Mouse (Mus musculus): ENCODE measurements around the gene Trmt112. TPM values are rescaled to one million over a fixed set of nuclear protein-coding genes. Genes with fewer than 3 reads are reported as not detected.
A peak's percentile ranks its signal among the peaks of the same experiment; 100 is the strongest.

Trmt112 gene
- total and polyA plus RNA-seq, 3 experiments = 32.0 to 67.9 (median 38.5) TPM

DNA sequence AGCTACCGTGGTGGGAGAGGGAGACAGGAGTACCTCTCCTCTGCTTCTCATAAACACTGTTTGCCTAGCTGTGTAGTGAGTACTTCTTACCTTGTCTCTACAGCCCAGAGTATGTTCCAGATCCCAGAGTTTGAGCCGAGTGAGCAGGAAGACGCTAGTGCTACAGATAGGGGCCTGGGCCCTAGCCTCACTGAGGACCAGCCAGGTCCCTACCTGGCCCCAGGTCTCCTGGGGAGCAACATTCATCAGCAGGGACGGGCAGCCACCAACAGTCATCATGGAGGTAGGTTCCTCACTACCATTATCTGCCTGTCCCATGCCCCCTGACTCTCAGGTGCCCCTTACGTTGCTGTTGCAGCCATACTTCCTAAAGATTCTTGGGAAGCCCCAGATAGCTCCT, 33.3 kb downstream of the Trmt112 start:
- Histone ChIP-seq H3K36me3 (ENCODE audit: control insufficient read depth, insufficient read depth, low read length) (no peaks in the 10 kb centered on the region), H3K9ac (ENCODE audit: low read depth, low read length) (peak overlapping the region; percentile 65), H3K4me1 (ENCODE audit: control insufficient read depth, insufficient read depth, low read length) (peaks cover 3% of the 10 kb centered on the region), H3K4me3 (peak overlapping the region; percentile 80), H3K27ac (peak overlapping the region; percentile 84), H3K79me2 (replicated peaks; ENCODE audit: control insufficient read depth, insufficient read depth, low read length) (no peaks in the 10 kb centered on the region), H3K27me3 (ENCODE audit: control insufficient read depth, insufficient read depth, low read length) (no peaks in the 10 kb centered on the region)
- 25% methylated on average over 5 of the region's 5 CpGs for WGBS
- intact Hi-C loops (cut with DNase I) = loop anchor here (1.0 to 5.0 kb wide), 2 partner anchors 9 to 35 kb away; partner anchors contain the start of gene Plcb3
- TF ChIP-seq CTCF (IDR thresholded peaks at IDR 0.05) (no peak), EP300 (IDR thresholded peaks at IDR 0.05; ENCODE audit: insufficient read depth, low read depth, low read length) (no peak), POLR2A (IDR thresholded peaks at IDR 0.05; ENCODE audit: insufficient read depth, low read depth, low read length) (no peak)
- DNase-seq = no peak

DNA sequence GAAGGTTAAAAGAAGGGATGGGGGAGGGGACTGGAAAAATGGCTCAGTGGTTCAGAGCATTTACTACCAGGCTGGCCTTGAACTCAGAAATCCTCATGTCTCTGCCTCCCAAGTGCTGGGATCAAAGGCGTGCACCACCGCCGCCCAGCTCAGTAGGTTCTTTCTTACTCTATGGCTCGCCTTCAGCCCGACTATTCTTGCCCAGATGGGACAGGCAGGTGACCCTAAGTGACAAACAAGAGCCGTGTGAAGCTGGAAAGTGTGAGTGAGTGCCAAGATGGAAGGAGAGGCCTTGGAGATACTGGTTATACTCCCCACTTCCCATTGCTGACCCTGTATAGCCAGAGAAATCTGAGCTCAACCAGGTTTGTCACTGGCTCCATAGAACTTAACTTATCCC, 34.2 kb downstream of the Trmt112 start:
- TF ChIP-seq POLR2A (IDR thresholded peaks at IDR 0.05; ENCODE audit: insufficient read depth, low read depth, low read length) (no peak), CTCF (IDR thresholded peaks at IDR 0.05) (no peak), EP300 (IDR thresholded peaks at IDR 0.05; ENCODE audit: insufficient read depth, low read depth, low read length) (no peak)
- H3K4me1 ChIP-seq (ENCODE audit: control insufficient read depth, insufficient read depth, low read length) = peaks cover 3% of the 10 kb centered on the region
- 93% methylated on average over 6 of the region's 6 CpGs for whole genome bisulfite sequencing
- no peak overlapping the region for H3K9ac ChIP-seq (ENCODE audit: low read depth, low read length)
- no peaks in the 10 kb centered on the region for H3K79me2 ChIP-seq (replicated peaks; ENCODE audit: control insufficient read depth, insufficient read depth, low read length)
- H3K4me3 ChIP-seq = no peak overlapping the region
- intact Hi-C loops (cut with DNase I) = loop anchor here (5.0 kb wide), 1 partner anchor 34 kb away; the partner anchor contains the start of gene Plcb3
- DNase-seq = no peak
- no peak overlapping the region for H3K27ac ChIP-seq
- no peaks in the 10 kb centered on the region for H3K36me3 ChIP-seq (ENCODE audit: control insufficient read depth, insufficient read depth, low read length)
- H3K27me3 ChIP-seq (ENCODE audit: control insufficient read depth, insufficient read depth, low read length) = no peaks in the 10 kb centered on the region

DNA sequence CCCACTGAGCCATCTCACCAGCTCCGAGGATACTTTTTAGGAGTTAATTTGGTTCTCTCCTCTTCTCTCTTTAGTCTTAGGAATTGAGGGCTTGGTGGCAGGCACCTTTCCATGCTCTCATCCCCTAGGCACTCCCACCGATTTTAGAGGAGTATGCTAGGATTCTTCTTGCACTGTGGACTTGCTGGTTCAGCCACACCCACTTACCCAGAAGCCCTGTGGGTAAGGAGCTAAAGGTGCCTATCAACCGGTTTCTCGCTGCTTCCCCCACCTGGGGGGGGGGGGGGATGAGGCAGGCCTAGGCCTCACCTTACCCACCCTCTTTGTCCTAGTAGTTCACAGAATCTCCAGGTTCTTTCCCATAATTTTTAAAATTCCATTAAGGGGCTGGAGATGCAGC, 38.2 kb downstream of the Trmt112 start:
- Histone ChIP-seq H3K27ac (no peak overlapping the region), H3K4me3 (no peak overlapping the region)
- intact Hi-C loops (cut with DNase I) = no loop called here

DNA sequence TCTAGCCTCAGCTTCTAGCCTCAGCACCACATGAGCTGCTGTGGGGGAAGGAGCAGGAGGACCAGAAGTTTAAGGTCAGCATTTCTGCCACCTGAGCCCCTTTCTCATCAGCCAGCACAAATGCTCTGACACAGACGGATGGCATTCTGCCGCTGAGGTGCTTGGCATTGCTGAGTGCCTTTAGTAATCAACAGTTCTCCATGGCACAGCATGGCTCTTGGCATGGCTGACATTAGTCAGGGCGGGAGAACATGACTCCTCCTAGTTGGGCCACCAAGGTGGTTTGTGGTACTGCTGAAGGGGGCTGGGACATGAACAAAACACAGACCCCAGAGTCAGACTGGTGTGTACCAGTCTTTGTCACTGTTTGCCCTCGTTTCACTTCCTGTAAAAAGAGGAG, 38.7 kb downstream of the Trmt112 start:
- no peak overlapping the region for H3K27ac ChIP-seq
- H3K4me3 ChIP-seq = no peak overlapping the region
- TF ChIP-seq EP300 (IDR thresholded peaks at IDR 0.05; ENCODE audit: insufficient read depth, low read depth, low read length) (no peak), POLR2A (IDR thresholded peaks at IDR 0.05; ENCODE audit: insufficient read depth, low read depth, low read length) (no peak), CTCF (IDR thresholded peaks at IDR 0.05) (no peak)
- H3K27me3 ChIP-seq (ENCODE audit: control insufficient read depth, insufficient read depth, low read length) = no peaks in the 10 kb centered on the region
- no peaks in the 10 kb centered on the region for H3K36me3 ChIP-seq (ENCODE audit: control insufficient read depth, insufficient read depth, low read length)
- H3K79me2 ChIP-seq (replicated peaks; ENCODE audit: control insufficient read depth, insufficient read depth, low read length) = no peaks in the 10 kb centered on the region
- intact Hi-C loops (cut with DNase I) = no loop called here
- H3K4me1 ChIP-seq (ENCODE audit: control insufficient read depth, insufficient read depth, low read length) = peaks cover 7% of the 10 kb centered on the region
- H3K9ac ChIP-seq (ENCODE audit: low read depth, low read length) = no peak overlapping the region
- no peak for DNase-seq
- WGBS = 70% methylated on average over 4 of the region's 4 CpGs

More for the DNA sequence above, 38.2 kb downstream of the Trmt112 start:
- no peaks in the 10 kb centered on the region for H3K79me2 ChIP-seq (replicated peaks; ENCODE audit: control insufficient read depth, insufficient read depth, low read length)
- peaks cover 6% of the 10 kb centered on the region for H3K4me1 ChIP-seq (ENCODE audit: control insufficient read depth, insufficient read depth, low read length)
- 64% methylated on average over 4 of the region's 4 CpGs for WGBS
- H3K27me3 ChIP-seq (ENCODE audit: control insufficient read depth, insufficient read depth, low read length) = no peaks in the 10 kb centered on the region
- no peaks in the 10 kb centered on the region for H3K36me3 ChIP-seq (ENCODE audit: control insufficient read depth, insufficient read depth, low read length)
- H3K9ac ChIP-seq (ENCODE audit: low read depth, low read length) = no peak overlapping the region
- TF ChIP-seq POLR2A (IDR thresholded peaks at IDR 0.05; ENCODE audit: insufficient read depth, low read depth, low read length) = no peak
- TF ChIP-seq CTCF (IDR thresholded peaks at IDR 0.05) = no peak
- TF ChIP-seq EP300 (IDR thresholded peaks at IDR 0.05; ENCODE audit: insufficient read depth, low read depth, low read length) = no peak
- no peak for DNase-seq

DNA sequence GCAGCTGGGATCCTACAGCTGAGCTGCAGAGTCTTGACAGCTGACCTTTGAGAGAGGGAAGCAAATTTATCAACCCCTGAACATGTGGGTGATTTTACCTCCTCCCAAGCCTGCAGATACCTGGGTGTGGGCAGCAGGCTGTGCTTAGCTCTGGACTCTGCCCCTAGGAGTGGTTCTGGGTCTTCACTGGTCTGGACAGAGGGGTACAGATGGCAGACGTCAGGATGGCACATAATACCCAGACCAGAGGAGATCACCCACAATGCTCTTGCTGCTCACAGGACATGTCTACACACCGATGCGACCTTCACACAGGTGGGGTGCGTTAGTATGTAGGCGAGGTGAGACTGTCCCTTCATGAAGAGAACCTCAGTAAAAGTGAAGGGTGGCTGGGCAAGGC, 40.0 kb downstream of the Trmt112 start:
- no peak for DNase-seq
- TF ChIP-seq CTCF (IDR thresholded peaks at IDR 0.05) = no peak
- no peak for TF ChIP-seq EP300 (IDR thresholded peaks at IDR 0.05; ENCODE audit: insufficient read depth, low read depth, low read length)
- TF ChIP-seq POLR2A (IDR thresholded peaks at IDR 0.05; ENCODE audit: insufficient read depth, low read depth, low read length) = no peak
- intact Hi-C loops (cut with DNase I) = no loop called here
- Histone ChIP-seq H3K36me3 (ENCODE audit: control insufficient read depth, insufficient read depth, low read length) (no peaks in the 10 kb centered on the region), H3K79me2 (replicated peaks; ENCODE audit: control insufficient read depth, insufficient read depth, low read length) (no peaks in the 10 kb centered on the region), H3K4me1 (ENCODE audit: control insufficient read depth, insufficient read depth, low read length) (peaks cover 7% of the 10 kb centered on the region), H3K9ac (ENCODE audit: low read depth, low read length) (no peak overlapping the region), H3K27me3 (ENCODE audit: control insufficient read depth, insufficient read depth, low read length) (no peaks in the 10 kb centered on the region), H3K27ac (no peak overlapping the region), H3K4me3 (no peak overlapping the region)
- 88% methylated on average over 5 of the region's 5 CpGs for WGBS

DNA sequence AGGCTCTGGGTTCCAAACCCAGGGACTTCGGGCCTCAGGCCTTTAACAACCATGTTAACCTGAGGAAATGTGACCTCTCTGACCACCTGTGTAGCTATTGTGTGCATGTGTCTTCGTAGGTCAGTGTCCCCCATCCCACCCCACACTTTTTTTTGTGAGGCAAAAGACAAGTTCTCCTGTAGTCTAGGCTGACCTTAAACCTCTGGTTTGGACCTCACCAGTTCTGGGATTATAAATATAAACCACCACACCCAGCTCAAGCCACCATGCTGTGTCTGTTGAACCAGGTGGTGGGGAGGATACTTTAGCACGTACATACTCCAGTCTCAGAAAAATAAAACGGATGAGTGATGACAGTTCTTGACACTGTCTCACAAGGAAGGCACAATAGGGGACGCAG, 40.5 kb downstream of the Trmt112 start:
- intact Hi-C loops (cut with DNase I) = no loop called here
- no peak overlapping the region; the same call in 1 of the 2 replicates for H3K27ac ChIP-seq
- no peaks in the 10 kb centered on the region for H3K79me2 ChIP-seq (replicated peaks; ENCODE audit: control insufficient read depth, insufficient read depth, low read length)
- WGBS = 55% methylated on average over 5 of the region's 5 CpGs
- no peak overlapping the region for H3K4me3 ChIP-seq
- no peak overlapping the region for H3K9ac ChIP-seq (ENCODE audit: low read depth, low read length)
- TF ChIP-seq CTCF (IDR thresholded peaks at IDR 0.05) (no peak), EP300 (IDR thresholded peaks at IDR 0.05; ENCODE audit: insufficient read depth, low read depth, low read length) (no peak), POLR2A (IDR thresholded peaks at IDR 0.05; ENCODE audit: insufficient read depth, low read depth, low read length) (no peak)
- H3K27me3 ChIP-seq (ENCODE audit: control insufficient read depth, insufficient read depth, low read length) = no peaks in the 10 kb centered on the region
- H3K4me1 ChIP-seq (ENCODE audit: control insufficient read depth, insufficient read depth, low read length) = peaks cover 7% of the 10 kb centered on the region
- DNase-seq = no peak
- H3K36me3 ChIP-seq (ENCODE audit: control insufficient read depth, insufficient read depth, low read length) = no peaks in the 10 kb centered on the region

Data from heart, adult 2 months (tissue).